In genomic region chr1:180778403-180778754, GRCm38 (mm10) we compare ENCODE assay signal across 8 mouse cellular contexts. TPM values are rescaled to one million over a fixed set of nuclear protein-coding genes. Genes with fewer than 3 reads are reported as not detected.
DNase-seq lines count a peak whose midpoint lies in the region; ATAC-seq lines count a peak whose summit lies in the region.

No protein-coding gene starts in this region.

- H3K4me3 ChIP-seq in kidney, embryonic 16.5 days (ENCODE audit: low read length) = peak overlapping the region; percentile 70
- H3K4me3 ChIP-seq in embryonic facial prominence, embryonic 12.5 days = peak overlapping the region; percentile 68
- peak overlapping the region; percentile 68 for H3K4me3 ChIP-seq in intestine, embryonic 14.5 days (ENCODE audit: low read depth, low read length)
- peak overlapping the region; percentile 74 for H3K4me3 ChIP-seq in midbrain, embryonic 16.5 days (ENCODE audit: low read depth, low read length)

- peak; percentile 50 for ATAC-seq in kidney, embryonic 16.5 days (ENCODE audit: low FRiP score, low TSS enrichment)
- no peak for ATAC-seq in embryonic facial prominence, embryonic 12.5 days (ENCODE audit: insufficient number of reproducible peaks, insufficient read depth, low FRiP score, low TSS enrichment)
- peak; percentile 37 for ATAC-seq in intestine, embryonic 14.5 days (replicated peaks; ENCODE audit: low FRiP score, low TSS enrichment, low read depth)
- ATAC-seq in midbrain, embryonic 16.5 days = peak; percentile 44

- peak overlapping the region; percentile 84 for H3K9ac ChIP-seq in kidney, embryonic 16.5 days (replicated peaks; ENCODE audit: low read length)
- peak overlapping the region; percentile 78 for H3K9ac ChIP-seq in embryonic facial prominence, embryonic 12.5 days
- peak overlapping the region; percentile 81 for H3K9ac ChIP-seq in intestine, embryonic 14.5 days (ENCODE audit: low read length)
- H3K9ac ChIP-seq in midbrain, embryonic 16.5 days (ENCODE audit: low read depth, low read length) = peak overlapping the region; percentile 83

- no peaks in the 10 kb centered on the region for H3K9me3 ChIP-seq in kidney, embryonic 16.5 days (ENCODE audit: low read length)
- peaks cover 3% of the 10 kb centered on the region; the same call in 1 of the 2 replicates for H3K9me3 ChIP-seq in embryonic facial prominence, embryonic 12.5 days
- peaks cover 3% of the 10 kb centered on the region; the same call in 1 of the 2 replicates for H3K9me3 ChIP-seq in intestine, embryonic 14.5 days (ENCODE audit: control insufficient read depth, low read length)
- no peaks in the 10 kb centered on the region for H3K9me3 ChIP-seq in midbrain, embryonic 16.5 days (replicated peaks; ENCODE audit: control insufficient read depth, low read length, poor library complexity, severe bottlenecking)

- no peaks in the 10 kb centered on the region for H3K36me3 ChIP-seq in kidney, embryonic 16.5 days (ENCODE audit: insufficient read depth, low read length)
- H3K36me3 ChIP-seq in embryonic facial prominence, embryonic 12.5 days = no peaks in the 10 kb centered on the region
- H3K36me3 ChIP-seq in intestine, embryonic 14.5 days (ENCODE audit: control insufficient read depth, insufficient read depth, low read length) = no peaks in the 10 kb centered on the region
- no peaks in the 10 kb centered on the region for H3K36me3 ChIP-seq in midbrain, embryonic 16.5 days (ENCODE audit: control insufficient read depth, insufficient read depth, low read length)

- peak overlapping the region; percentile 97 for H3K27ac ChIP-seq in kidney, embryonic 16.5 days (ENCODE audit: low read length)
- H3K27ac ChIP-seq in embryonic facial prominence, embryonic 12.5 days = peak overlapping the region; percentile 90
- peak overlapping the region; percentile 96 for H3K27ac ChIP-seq in intestine, embryonic 14.5 days (ENCODE audit: low read depth)
- peak overlapping the region; percentile 86; the same call in 1 of the 2 replicates for H3K27ac ChIP-seq in midbrain, embryonic 16.5 days (ENCODE audit: low read length)

- intact Hi-C loops in left cerebral cortex, postnatal 25 days (cut with DNase I) = loop anchor here (5.0 kb wide), 1 partner anchor 34 kb away; the partner anchor contains the start of gene H3f3a

- WGBS in kidney, embryonic 16.5 days = under 1% methylated on average over 13 of the region's 13 CpGs
- under 1% methylated on average over 13 of the region's 13 CpGs for WGBS in embryonic facial prominence, embryonic 12.5 days
- under 1% methylated on average over 13 of the region's 13 CpGs for WGBS in intestine, embryonic 14.5 days
- under 1% methylated on average over 13 of the region's 13 CpGs for WGBS in midbrain, embryonic 16.5 days

- peaks cover 37% of the 10 kb centered on the region for H3K4me1 ChIP-seq in kidney, embryonic 16.5 days (ENCODE audit: insufficient read depth, low read length)
- peaks cover 19% of the 10 kb centered on the region; the same call in 1 of the 2 replicates for H3K4me1 ChIP-seq in embryonic facial prominence, embryonic 12.5 days
- peaks cover 18% of the 10 kb centered on the region for H3K4me1 ChIP-seq in intestine, embryonic 14.5 days (replicated peaks; ENCODE audit: control insufficient read depth, insufficient read depth, low read length)
- H3K4me1 ChIP-seq in midbrain, embryonic 16.5 days (ENCODE audit: control insufficient read depth, insufficient read depth, low read length) = peaks cover 6% of the 10 kb centered on the region

- DNase-seq in kidney, adult 8-10 months = no peak
- DNase-seq in intestine, embryonic 14.5 days (ENCODE audit: low spot score) = no peak
- DNase-seq in left cerebral cortex, postnatal 25 days (ENCODE audit: low spot score in 2 of 2) = no peak
- DNase-seq in retina, postnatal 1 day = no peak
- DNase-seq in spleen, adult 12 weeks (ENCODE audit: low spot score) = no peak

- peak overlapping the region; percentile 99 for H3K4me2 ChIP-seq in kidney, embryonic 16.5 days (replicated peaks; ENCODE audit: low read depth, low read length)
- peak overlapping the region; percentile 90 for H3K4me2 ChIP-seq in embryonic facial prominence, embryonic 12.5 days (replicated peaks)
- peak overlapping the region; percentile 89 for H3K4me2 ChIP-seq in intestine, embryonic 14.5 days (ENCODE audit: low read length)
- peak overlapping the region; percentile 98 for H3K4me2 ChIP-seq in midbrain, embryonic 16.5 days (ENCODE audit: low read length)

- no peaks in the 10 kb centered on the region for H3K27me3 ChIP-seq in kidney, embryonic 16.5 days (ENCODE audit: insufficient read depth, low read length)
- H3K27me3 ChIP-seq in embryonic facial prominence, embryonic 12.5 days = no peaks in the 10 kb centered on the region
- H3K27me3 ChIP-seq in intestine, embryonic 14.5 days (replicated peaks; ENCODE audit: control insufficient read depth, insufficient read depth, low read length) = no peaks in the 10 kb centered on the region
- H3K27me3 ChIP-seq in midbrain, embryonic 16.5 days (ENCODE audit: control insufficient read depth, insufficient read depth, low read depth, low read length) = no peaks in the 10 kb centered on the region

RNA-seq across cellular contexts. Expression of gene H3f3a, which starts 35.4 kb away (rescaled TPM):
- polyA plus RNA-seq in kidney, embryonic 16.5 days (2015; fragmentation: Nextera tagmentation; extraction: Ambion mirVana) = 2,516 and 2,589 TPM in 2 replicates
- 3,184 and 3,209 TPM in 2 replicates for polyA plus RNA-seq in embryonic facial prominence, embryonic 12.5 days (2016; fragmentation: Nextera tagmentation; extraction: Ambion mirVana)
- polyA plus RNA-seq in intestine, embryonic 14.5 days (2014; fragmentation: Nextera tagmentation; extraction: Ambion mirVana) = 2,025 and 2,200 TPM in 2 replicates
- polyA plus RNA-seq in midbrain, embryonic 16.5 days (2015; fragmentation: Nextera tagmentation; extraction: Ambion mirVana) = 2,888 and 3,200 TPM in 2 replicates
- 100 to 1,000 TPM; 301 to 318 TPM for total RNA-seq in left cerebral cortex, postnatal 25 days (2021)

RNA-seq across cellular contexts. Expression of gene Acbd3, which starts 52.5 kb away (rescaled TPM):
- 22.7 and 23.3 TPM in 2 replicates for polyA plus RNA-seq in kidney, embryonic 16.5 days (2015; fragmentation: Nextera tagmentation; extraction: Ambion mirVana)
- polyA plus RNA-seq in embryonic facial prominence, embryonic 12.5 days (2016; fragmentation: Nextera tagmentation; extraction: Ambion mirVana) = 27.8 and 29.2 TPM in 2 replicates
- polyA plus RNA-seq in intestine, embryonic 14.5 days (2014; fragmentation: Nextera tagmentation; extraction: Ambion mirVana) = 23.0 and 24.7 TPM in 2 replicates
- 22.4 and 23.9 TPM in 2 replicates for polyA plus RNA-seq in midbrain, embryonic 16.5 days (2015; fragmentation: Nextera tagmentation; extraction: Ambion mirVana)
- total RNA-seq in left cerebral cortex, postnatal 25 days (2021) = 10 to 100 TPM; 32.6 to 33.6 TPM
